In the genomic region with DNA sequence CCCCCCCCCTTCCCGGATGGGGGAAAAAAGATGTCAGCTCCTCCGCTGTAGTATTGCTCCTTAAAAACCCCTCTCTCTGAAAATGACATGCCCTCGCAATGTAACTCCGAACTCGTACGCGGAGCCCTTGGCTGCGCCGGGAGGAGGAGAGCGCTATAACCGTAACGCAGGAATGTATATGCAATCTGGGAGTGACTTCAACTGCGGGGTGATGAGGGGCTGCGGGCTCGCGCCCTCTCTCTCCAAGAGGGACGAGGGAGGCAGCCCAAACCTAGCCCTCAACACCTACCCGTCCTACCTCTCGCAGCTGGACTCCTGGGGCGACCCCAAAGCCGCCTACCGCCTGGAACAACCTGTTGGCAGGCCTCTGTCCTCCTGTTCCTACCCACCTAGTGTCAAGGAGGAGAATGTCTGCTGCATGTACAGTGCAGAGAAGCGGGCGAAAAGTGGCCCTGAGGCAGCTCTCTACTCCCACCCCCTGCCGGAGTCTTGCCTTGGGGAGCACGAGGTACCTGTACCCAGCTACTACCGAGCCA, we compare ENCODE assay signal across 10 mouse cellular contexts. TPM values are rescaled to one million over a fixed set of nuclear protein-coding genes. Genes with fewer than 3 reads are reported as not detected.
DNase-seq lines count a peak whose midpoint lies in the region; ATAC-seq and TF ChIP-seq lines count a peak whose summit lies in the region.
"Had no signal": no experiment of that assay in that cellular context is flagged by ENCODE, and none has a peak within 500 bp of the region (broad histone marks: within the 10 kb centered on the region; RNA-seq: fewer than 3 reads in every experiment).

A gene (plus strand): TSS at position 21 of the 536 bp plus-strand sequence.

- H3K27ac ChIP-seq in heart, embryonic 13.5 days (replicated peaks), result no peak within 1 kb of the TSS
- no peak within 1 kb of the TSS for H3K27ac ChIP-seq in CH12.LX (ENCODE audit: insufficient read depth, low read depth)
- no peak within 1 kb of the TSS for H3K27ac ChIP-seq in forebrain, embryonic 15.5 days (replicated peaks)

- H3K4me2 ChIP-seq in heart, embryonic 13.5 days, result peak within 1 kb of the TSS; percentile 43
- peak within 1 kb of the TSS; percentile 74 for H3K4me2 ChIP-seq in CH12.LX (ENCODE audit: insufficient read depth, low read depth, poor library complexity, severe bottlenecking)
- H3K4me2 ChIP-seq in forebrain, embryonic 15.5 days (replicated peaks), result 0 out of 2 replicates have a peak within 1 kb of the TSS, but pooled peaks have one; percentile 8

- in situ Hi-C loops in CH12.LX (cut with MboI; ENCODE audit: low pct_ligation_motif_present, low pct_unique_long_range_greater_than_20kb, low sequenced_read_pairs), result no loop called here

- peaks cover 98% of the 10 kb centered on the region for H3K27me3 ChIP-seq in heart, embryonic 13.5 days (replicated peaks)
- H3K27me3 ChIP-seq in CH12.LX (replicated peaks), result peaks cover 93% of the 10 kb centered on the region
- peaks cover 97% of the 10 kb centered on the region for H3K27me3 ChIP-seq in forebrain, embryonic 15.5 days

- TF ChIP-seq CTCF in CH12.LX (conservative IDR thresholded peaks at IDR 0.05 in 1 of 2, IDR thresholded peaks at IDR 0.05 in 1 of 2; ENCODE audit: low read depth in 2 of 2, low read length in 2 of 2), result no peak

- ATAC-seq in heart, embryonic 13.5 days (ENCODE audit: extremely low read depth, insufficient number of reproducible peaks, low FRiP score, low TSS enrichment), result no peak
- no peak for ATAC-seq in forebrain, embryonic 15.5 days (replicated peaks)

- peaks cover 5% of the 10 kb centered on the region; the same call in 1 of the 2 replicates for H3K4me1 ChIP-seq in heart, embryonic 13.5 days
- H3K4me1 ChIP-seq in CH12.LX (ENCODE audit: control insufficient read depth in 1 of 2, insufficient read depth in 2 of 2), result peaks cover 9 to 28% of the 10 kb centered on the region in 2 experiments
- H3K4me1 ChIP-seq in forebrain, embryonic 15.5 days, result peaks cover 7% of the 10 kb centered on the region

- H3K4me3 ChIP-seq in heart, embryonic 13.5 days, result peak within 1 kb of the TSS; percentile 20
- H3K4me3 ChIP-seq in CH12.LX (replicated peaks in 1 of 3; ENCODE audit: low read depth in 2 of 3, low read length in 2 of 3, poor library complexity in 1 of 3), result peak within 1 kb of the TSS in 2 of 3 experiments; percentile 21 to 23
- H3K4me3 ChIP-seq in forebrain, embryonic 15.5 days, result peak within 1 kb of the TSS; percentile 12; the same call in 1 of the 2 replicates

- H3K9ac ChIP-seq in heart, embryonic 13.5 days, result no peak within 1 kb of the TSS
- peak within 1 kb of the TSS; percentile 15; the same call in 1 of the 2 replicates for H3K9ac ChIP-seq in CH12.LX (ENCODE audit: insufficient read depth, low read depth)
- H3K9ac ChIP-seq in forebrain, embryonic 15.5 days (replicated peaks), result no peak within 1 kb of the TSS

- no peak for DNase-seq in heart, adult 8-10 months (ENCODE audit: low spot score)
- no peak for DNase-seq in CH12.LX (ENCODE audit: extremely low read depth)
- peak; percentile 57 for DNase-seq in kidney, postnatal 14 days
- DNase-seq in ovary, postnatal 10 days (ENCODE audit: low spot score), result no peak
- DNase-seq in right cerebral cortex, postnatal 4 days, result no peak
- DNase-seq in cerebellum, adult 11-12 months, result no peak

- WGBS in heart, embryonic 13.5 days, result 3% methylated on average over 27 of the region's 27 CpGs
- 2% methylated on average over 27 of the region's 27 CpGs for WGBS in forebrain, embryonic 15.5 days

- H3K79me2 ChIP-seq in CH12.LX (replicated peaks; ENCODE audit: control insufficient read depth, extremely low read depth, insufficient read depth, poor library complexity, severe bottlenecking), result no peaks in the 10 kb centered on the region

- no peaks in the 10 kb centered on the region for H3K9me3 ChIP-seq in heart, embryonic 13.5 days
- no peaks in the 10 kb centered on the region for H3K9me3 ChIP-seq in CH12.LX (replicated peaks; ENCODE audit: low read length)
- H3K9me3 ChIP-seq in forebrain, embryonic 15.5 days, result no peaks in the 10 kb centered on the region

- no peak for TF ChIP-seq EP300 in CH12.LX (IDR thresholded peaks at IDR 0.05; ENCODE audit: low read length)

- no peak for TF ChIP-seq RAD21 in CH12.LX (IDR thresholded peaks at IDR 0.05; ENCODE audit: low read depth, low read length)

- no peak for TF ChIP-seq POLR2A in CH12.LX (IDR thresholded peaks at IDR 0.05; ENCODE audit: low read depth, low read length)

- H3K36me3 ChIP-seq in heart, embryonic 13.5 days, result no peaks in the 10 kb centered on the region
- H3K36me3 ChIP-seq in CH12.LX (replicated peaks in 1 of 2; ENCODE audit: control insufficient read depth in 1 of 2, insufficient read depth in 1 of 2, low read length in 1 of 2), result no peaks in the 10 kb centered on the region
- H3K36me3 ChIP-seq in forebrain, embryonic 15.5 days, result no peaks in the 10 kb centered on the region

- dilution Hi-C loops in CH12.LX (cut with MboI; ENCODE audit: extremely low pct_ligation_motif_present, extremely low pct_unique_long_range_greater_than_20kb, low sequenced_read_pairs), result no loop called here

TF ChIP-seq in CH12.LX, 34 proteins besides CTCF, POLR2A, EP300 and RAD21:
- TF ChIP-seq MAFK (IDR thresholded peaks at IDR 0.05; ENCODE audit: insufficient replicate concordance, low read length) (no peak), ETS1 (conservative IDR thresholded peaks at IDR 0.05; ENCODE audit: low read depth, low read length) (no peak), UBTF (IDR thresholded peaks at IDR 0.05; ENCODE audit: low read depth, low read length) (no peak), MAZ (IDR thresholded peaks at IDR 0.05; ENCODE audit: low read depth, low read length) (no peak), MXI1 (IDR thresholded peaks at IDR 0.05; ENCODE audit: low read depth, low read length) (no peak), ZNF384 (IDR thresholded peaks at IDR 0.05; ENCODE audit: low read depth, low read length) (no peak), JUND (conservative IDR thresholded peaks at IDR 0.05; ENCODE audit: low read depth, low read length) (no peak), E2F4 (IDR thresholded peaks at IDR 0.05; ENCODE audit: insufficient replicate concordance, low read depth, low read length) (no peak), ELF1 (IDR thresholded peaks at IDR 0.05; ENCODE audit: low read depth, low read length) (no peak), ZC3H11A (IDR thresholded peaks at IDR 0.05; ENCODE audit: low read depth, low read length) (no peak), NRF1 (IDR thresholded peaks at IDR 0.05; ENCODE audit: low read depth, low read length) (no peak), KAT2A (IDR thresholded peaks at IDR 0.05; ENCODE audit: insufficient replicate concordance, low read length) (no peak)

RNA-seq across cellular contexts. Expression of the gene that starts here (rescaled TPM):
- polyA plus RNA-seq in heart, embryonic 13.5 days (2015; fragmentation: Nextera tagmentation; extraction: Ambion mirVana), result not detected in 2 replicates
- not detected for total RNA-seq in heart, adult 8-10 months (2022)
- not detected in 2 replicates for total RNA-seq in CH12.LX (2012; rRNA removed)
- not detected in 2 replicates for total RNA-seq in CH12.LX (2014; rRNA removed)
- 0.11 and 0.12 TPM in 2 replicates for polyA plus RNA-seq in CH12.LX (2012; ENCODE audit: insufficient read length, low read depth)
- not detected in 2 replicates for polyA plus RNA-seq in forebrain, embryonic 15.5 days (2015; fragmentation: Nextera tagmentation; extraction: Ambion mirVana)
- total RNA-seq: megakaryocyte progenitor cell, adult 5-6 weeks had no signal
- polyA plus RNA-seq: heart, embryonic 16.5 days had no signal

Comparison
In these comparisons a context has a peak if more than half of its experiments do, and no peak if none do; other contexts are left out.
1. H3K4me2 ChIP-seq: peak in every context shown above with its lines; median percentile 74 in CH12.LX; 43 in heart, embryonic 13.5 days; 8 in forebrain, embryonic 15.5 days.